Mouse (Mus musculus) CH12.LX (cell line): ENCODE results near the gene Fam193a.

Experiments used
- CTCF ChIP-seq, 2 experiments: IDR thresholded peaks in 1 of 2; conservative IDR thresholded peaks in 1 of 2; 2 replicates each; pipeline ENCODE4 v1.5.1; 2011 to 2012; ENCODE audit warnings: low read depth in 2 of 2, low read length in 2 of 2, improper control_type of control experiment in 1 of 2, inconsistent platforms in 1 of 2, mild to moderate bottlenecking in 1 of 2, moderate library complexity in 1 of 2
- EP300 ChIP-seq: IDR thresholded peaks from 2 replicates; pipeline ENCODE4 v1.6.1; 2011; ENCODE audit warnings: low read length, improper control_type of control experiment
- ETS1 ChIP-seq: conservative IDR thresholded peaks from 2 replicates; pipeline ENCODE4 v1.6.1; 2012; ENCODE audit warnings: low read depth, mild to moderate bottlenecking, inconsistent platforms, low read length, improper control_type of control experiment, moderate library complexity
- GABPA ChIP-seq: IDR thresholded peaks from 2 replicates; pipeline ENCODE4 v1.6.1; 2012; ENCODE audit warnings: low read depth, low read length, improper control_type of control experiment, inconsistent platforms; ENCODE audit not compliant: insufficient replicate concordance
- HCFC1 ChIP-seq: IDR thresholded peaks from 2 replicates; pipeline ENCODE4 v1.6.1; 2012; ENCODE audit warnings: low read depth, mild to moderate bottlenecking, inconsistent platforms, low read length, improper control_type of control experiment
- POLR2A ChIP-seq: IDR thresholded peaks from 2 replicates; pipeline ENCODE4 v1.6.1; 2011; ENCODE audit warnings: low read depth, mild to moderate bottlenecking, improper control_type of control experiment, low read length
- SMC3 ChIP-seq: IDR thresholded peaks from 2 replicates; pipeline ENCODE4 v1.6.1; 2011; ENCODE audit warnings: low read depth, low read length, improper control_type of control experiment
- TCF12 ChIP-seq: IDR thresholded peaks from 2 replicates; pipeline ENCODE4 v1.6.1; 2014; ENCODE audit warnings: low read depth, mild to moderate bottlenecking, inconsistent platforms, low read length, improper control_type of control experiment
- ZC3H11A ChIP-seq: IDR thresholded peaks from 2 replicates; pipeline ENCODE4 v1.6.1; 2012; ENCODE audit warnings: low read depth, mild to moderate bottlenecking, inconsistent platforms, low read length, improper control_type of control experiment

GRCm38 (mm10) chr5:34378787-34379186 is 9.1 kb downstream of the Fam193a start:
- TF ChIP-seq POLR2A (no peak), CTCF (conservative IDR thresholded peaks at IDR 0.05 in 1 of 2, IDR thresholded peaks at IDR 0.05 in 1 of 2; ENCODE audit: low read depth in 2 of 2, low read length in 2 of 2) (no peak), TCF12 (no peak), GABPA (no peak), ZC3H11A (no peak), HCFC1 (no peak), EP300 (no peak), SMC3 (no peak), ETS1 (no peak)
